Mouse (Mus musculus): Measurements from ENCODE around the gene Nup85.
"Not testable (repeated sequence)": the region's sequence is repeated elsewhere in the genome, so short reads cannot be mapped to it uniquely, and the experiment has no call there.

Gene Nup85

GRCm38 (mm10) chr11:115564064-115564809, at the start of gene Nup85:
TSS of gene Nup85 (plus strand) at chr11:115564434.
- peak; percentile 98 for DNase-seq (ENCODE audit: low spot score)

- no peak for DNase-seq (ENCODE audit: low spot score)
These were observed 49.2 kb upstream of the Nup85 start for GRCm38 (mm10) chr11:115515021-115515420.

DNA sequence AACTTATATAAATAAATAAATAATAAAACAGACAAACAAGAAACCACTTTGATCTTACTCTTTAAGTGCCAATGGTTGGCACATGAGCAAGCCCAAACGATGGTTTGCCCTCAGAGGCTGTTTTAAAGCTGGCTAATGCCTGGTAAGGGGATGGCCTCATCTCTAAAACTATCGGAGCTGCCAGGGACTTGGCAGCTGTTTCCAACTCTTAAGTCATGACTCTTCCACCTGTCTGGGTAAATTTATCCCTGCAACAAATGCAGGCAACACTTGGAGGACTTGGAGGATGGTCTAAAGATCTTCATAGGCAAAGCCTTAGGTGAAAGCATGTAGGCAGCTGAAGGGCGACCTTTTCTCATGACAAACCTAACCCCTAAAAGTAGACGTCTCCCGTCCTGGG, 47.3 kb upstream of the Nup85 start:
- DNase-seq (ENCODE audit: low spot score), result no peak

DNA sequence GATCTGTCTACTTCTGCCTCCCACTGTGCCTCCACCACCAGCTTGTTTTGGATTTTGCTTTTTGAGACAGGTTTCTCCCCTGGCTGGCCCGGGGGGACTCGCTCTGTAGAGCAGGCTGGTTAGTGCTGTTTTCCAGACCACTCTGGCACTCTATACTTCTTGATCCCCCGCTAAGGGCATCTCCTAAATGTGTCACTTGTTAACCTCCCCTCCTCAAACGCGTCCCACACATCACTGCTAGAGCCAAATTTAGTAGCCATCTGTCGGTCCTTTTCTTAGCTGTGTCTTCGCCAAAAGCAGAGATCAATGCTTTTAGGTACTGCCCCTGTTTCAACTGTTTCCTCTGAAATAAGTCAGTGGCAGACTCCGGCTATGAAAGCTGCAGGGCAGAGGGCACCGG, 45.5 kb upstream of the Nup85 start:
- no peak for DNase-seq (ENCODE audit: low spot score)

DNA sequence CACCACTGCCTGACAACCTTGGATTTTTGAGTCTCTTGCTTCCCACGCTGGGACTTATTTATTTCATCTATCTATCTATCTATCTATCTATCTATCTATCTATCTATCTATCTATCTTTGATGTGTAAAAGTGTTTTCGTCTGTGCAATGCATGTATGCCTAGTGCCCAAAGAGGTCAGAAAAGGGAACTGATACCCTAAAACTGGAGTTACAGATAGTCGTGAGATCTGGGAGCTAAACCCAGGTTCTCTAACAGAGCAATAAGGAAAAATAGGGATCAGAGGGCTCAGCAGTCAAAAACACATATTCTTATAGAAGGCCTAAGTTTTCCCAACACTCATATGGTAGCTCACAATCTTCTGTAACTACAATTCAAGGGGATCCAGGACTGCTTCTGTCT, 44.7 kb upstream of the Nup85 start:
- DNase-seq (ENCODE audit: low spot score), result no peak

DNA sequence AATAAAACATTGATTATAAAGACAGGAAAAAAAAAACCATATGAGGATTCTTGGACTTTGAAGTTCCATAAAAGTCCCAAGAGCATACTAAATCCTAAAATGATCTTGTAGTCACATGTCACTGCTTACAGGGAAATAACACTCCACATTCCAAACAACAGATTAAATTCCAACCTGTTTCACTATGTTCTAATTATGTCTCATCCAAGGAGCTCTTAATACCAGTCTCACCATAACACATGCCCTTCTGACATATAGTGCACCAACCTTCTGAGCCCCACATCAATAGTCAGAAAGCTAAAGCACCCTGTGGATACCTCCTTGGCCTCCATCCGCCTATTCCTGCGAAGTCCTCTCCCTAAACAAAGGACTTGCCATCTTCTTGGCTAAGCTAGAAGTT, 44.0 kb upstream of the Nup85 start:
- no peak for DNase-seq (ENCODE audit: low spot score)

DNA sequence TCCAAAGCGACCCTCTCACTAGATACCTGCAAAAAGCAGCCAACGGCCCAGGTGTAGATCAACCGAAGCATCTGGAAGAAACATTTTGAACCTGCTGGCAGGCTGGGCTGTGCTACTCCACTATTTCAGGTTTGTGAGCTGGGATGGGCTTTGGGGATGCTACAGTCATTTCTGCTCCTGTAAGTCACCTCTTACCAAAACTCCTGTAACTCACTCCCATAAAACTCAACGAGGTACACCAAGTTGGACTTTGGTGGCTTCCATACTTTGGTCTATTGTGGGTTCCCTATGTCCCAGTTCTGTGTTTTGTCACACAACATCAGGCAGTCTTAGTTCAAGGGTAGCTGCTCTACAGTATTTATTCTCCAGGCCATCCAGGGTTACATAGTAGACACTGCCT, 43.2 kb upstream of the Nup85 start:
- DNase-seq (ENCODE audit: low spot score), result no peak

DNA sequence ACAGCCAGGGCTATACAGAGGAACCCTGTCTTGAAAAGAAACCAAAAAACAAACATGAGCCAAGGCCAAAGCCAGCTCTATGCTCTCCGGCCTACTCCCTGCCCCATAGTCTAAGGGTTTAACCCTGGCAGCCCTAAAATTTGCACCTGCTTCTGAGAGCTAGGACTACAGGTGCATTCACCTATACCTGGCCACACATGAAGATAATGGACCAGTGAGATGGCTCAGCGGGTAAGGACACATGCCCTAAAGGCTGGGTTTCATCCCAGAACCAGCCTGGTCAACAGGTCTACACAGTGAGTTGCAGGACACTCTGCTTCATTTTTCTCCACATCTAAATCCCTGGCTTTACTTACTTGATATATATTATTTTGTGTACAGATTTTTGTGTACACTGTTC, 42.0 kb upstream of the Nup85 start:
- no peak for DNase-seq (ENCODE audit: low spot score)

DNA sequence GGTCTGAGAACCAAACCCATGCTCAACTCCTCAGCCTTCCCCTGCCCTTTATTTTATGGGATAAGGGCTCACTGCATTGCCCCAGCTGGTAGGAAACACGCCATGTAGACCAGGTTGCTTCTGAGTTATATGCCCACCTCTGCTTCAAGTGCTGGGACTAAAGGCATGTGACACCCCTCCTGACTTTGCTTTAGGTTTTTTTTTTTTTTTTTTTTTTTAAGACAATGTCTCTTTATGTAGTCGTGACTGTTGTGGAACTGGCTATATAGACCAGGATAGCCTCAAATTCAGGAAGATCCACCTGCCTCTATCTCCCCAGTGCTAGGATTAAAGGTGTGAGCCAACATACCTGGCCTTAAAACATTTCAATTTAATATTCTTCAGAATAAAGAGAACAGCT, 41.5 kb upstream of the Nup85 start:
- no peak for DNase-seq (ENCODE audit: low spot score)

DNA sequence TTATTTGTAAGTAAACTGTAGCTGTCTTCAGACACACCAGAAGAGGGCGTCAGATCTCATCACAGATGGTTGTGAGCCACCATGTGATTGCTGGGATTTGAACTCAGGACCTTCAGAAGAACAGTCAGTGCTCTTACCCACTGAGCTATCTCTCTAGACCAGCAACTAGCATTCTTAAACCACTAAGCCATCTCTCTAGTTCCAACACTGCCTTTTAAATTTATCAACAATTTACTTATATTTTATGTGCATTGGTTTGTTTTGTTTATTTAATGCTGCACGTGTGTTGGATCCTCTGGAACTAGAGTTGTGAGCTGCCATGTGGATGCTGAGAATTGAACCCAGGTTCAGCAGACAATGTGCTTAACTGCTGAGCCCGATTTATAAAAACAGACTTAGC, 37.8 kb upstream of the Nup85 start:
- not testable (repeated sequence) for DNase-seq (ENCODE audit: low spot score)

GRCm38 (mm10) chr11:115534759-115535371, 29.4 kb upstream of the Nup85 start:
- no peak for DNase-seq (ENCODE audit: low spot score)

DNA sequence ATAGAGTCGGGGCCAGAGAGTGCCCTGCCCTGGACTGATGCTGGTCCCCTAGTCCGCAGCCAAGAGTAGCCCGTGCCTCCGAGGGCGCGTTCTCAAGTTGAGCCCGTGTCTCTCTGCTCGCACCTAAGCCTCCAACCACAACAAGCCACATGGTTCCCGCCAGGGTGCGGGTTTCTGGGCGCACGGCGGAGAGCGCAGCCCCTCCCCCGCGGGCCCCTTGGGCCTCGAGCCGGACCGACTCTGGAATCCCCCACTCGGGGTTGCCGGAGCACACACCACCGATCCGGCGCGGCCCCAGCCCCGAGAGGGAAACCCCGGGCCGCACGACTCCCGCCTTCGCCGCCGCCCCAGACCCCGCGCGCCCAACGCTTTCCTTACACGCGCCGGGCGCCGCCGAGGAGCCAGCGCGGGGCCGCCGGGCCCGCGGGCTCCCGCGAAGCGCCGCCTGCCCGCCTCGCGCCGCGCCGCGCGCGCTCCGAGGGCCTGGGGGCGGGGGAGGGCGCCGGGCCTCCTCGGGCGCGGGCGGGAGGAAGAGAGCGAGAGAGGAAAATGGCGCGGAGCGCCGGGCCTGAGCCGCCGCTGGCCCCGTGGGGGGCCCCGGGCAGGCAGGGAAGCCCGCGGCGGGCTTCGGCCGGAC, 28.7 kb upstream of the Nup85 start:
- peak; percentile 75 for DNase-seq (ENCODE audit: low spot score)

DNA sequence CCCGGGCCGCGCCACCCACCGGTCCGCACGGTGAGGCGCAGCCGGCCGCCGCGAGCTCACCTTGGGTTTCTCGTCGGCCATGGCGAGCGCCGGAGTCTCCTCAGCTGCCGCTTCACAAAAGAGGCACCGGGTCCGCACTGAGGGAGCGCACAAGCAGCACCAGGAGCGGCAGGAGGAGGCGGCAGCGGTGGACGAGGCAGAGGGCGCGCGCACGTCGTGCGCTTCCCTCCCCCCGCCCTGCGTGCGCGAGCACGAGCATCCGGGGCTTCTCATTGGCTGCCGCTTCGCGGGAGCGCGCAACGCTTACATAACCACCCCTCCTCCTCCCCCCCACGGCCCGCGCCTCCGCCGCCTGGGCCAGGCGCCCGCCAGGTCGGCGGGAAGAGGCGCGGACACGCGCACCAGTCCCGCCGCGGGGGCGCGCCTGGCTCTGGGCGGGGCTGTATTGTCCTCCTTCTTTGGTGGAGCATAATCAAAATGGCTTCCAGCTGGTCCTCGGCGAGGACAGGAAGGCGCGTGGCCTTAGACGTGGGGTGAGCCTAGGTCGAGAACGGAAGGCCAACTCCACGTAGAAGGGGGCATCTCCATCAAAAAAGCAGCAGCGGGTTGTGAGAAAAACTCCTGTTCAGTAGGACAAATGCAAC, 28.1 kb upstream of the Nup85 start, which contains the start of gene Sumo2:
Gene Sumo2, minus strand, starts transcription at position 239 of the 644 bp plus-strand sequence.
- peak; percentile 98 for DNase-seq (ENCODE audit: low spot score)

GRCm38 (mm10) chr11:115536856-115537568, 27.2 kb upstream of the Nup85 start:
- peak; percentile 14 for DNase-seq (ENCODE audit: low spot score)

GRCm38 (mm10) chr11:115538045-115538444, 26.2 kb upstream of the Nup85 start:
- no peak for DNase-seq (ENCODE audit: low spot score)

- DNase-seq (ENCODE audit: low spot score), result no peak
These were observed 20.7 kb upstream of the Nup85 start for GRCm38 (mm10) chr11:115543571-115543970.

GRCm38 (mm10) chr11:115552783-115553182, 11.5 kb upstream of the Nup85 start:
- DNase-seq (ENCODE audit: low spot score), result peak; percentile 29

DNA sequence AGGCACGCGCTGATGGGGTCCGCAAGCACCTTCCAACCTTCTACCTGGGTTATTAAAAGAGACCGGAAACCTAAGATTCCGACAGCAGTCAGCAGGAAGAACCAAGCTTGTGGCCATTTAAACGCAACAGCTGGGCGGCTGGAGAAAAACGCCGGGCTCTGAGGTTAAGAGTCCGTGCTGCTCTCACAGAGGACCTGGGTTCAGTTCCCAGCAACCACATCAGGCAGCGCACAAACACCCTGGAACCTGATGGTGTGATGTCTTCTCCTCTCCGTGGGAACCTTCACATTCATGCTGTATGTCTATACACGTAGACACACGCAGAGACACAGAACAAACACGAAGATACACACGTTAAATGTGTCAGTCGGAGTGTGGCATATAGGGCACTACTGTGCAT, 8.5 kb upstream of the Nup85 start:
- DNase-seq (ENCODE audit: low spot score), result no peak

DNA sequence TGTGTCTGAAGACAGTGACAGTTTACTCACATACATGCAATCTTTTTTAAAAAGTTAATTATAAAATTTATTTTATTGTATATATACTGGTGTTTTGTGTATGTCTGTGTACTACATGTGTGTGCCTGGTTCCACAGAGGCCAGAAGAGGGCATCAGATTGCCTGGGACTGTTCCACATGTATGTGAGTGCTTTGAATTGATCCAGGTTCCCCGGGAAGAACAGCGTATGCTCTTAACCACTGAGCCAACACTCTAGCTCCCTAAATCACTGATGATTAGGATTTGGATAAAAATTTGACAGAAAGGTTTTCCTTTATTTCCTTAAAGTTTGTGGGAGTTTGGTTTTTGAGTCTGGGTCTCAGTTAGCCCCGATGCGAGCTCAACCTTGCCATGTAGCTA, 828 bp upstream of the Nup85 start:
- DNase-seq (ENCODE audit: low spot score), result peak; percentile 59

DNA sequence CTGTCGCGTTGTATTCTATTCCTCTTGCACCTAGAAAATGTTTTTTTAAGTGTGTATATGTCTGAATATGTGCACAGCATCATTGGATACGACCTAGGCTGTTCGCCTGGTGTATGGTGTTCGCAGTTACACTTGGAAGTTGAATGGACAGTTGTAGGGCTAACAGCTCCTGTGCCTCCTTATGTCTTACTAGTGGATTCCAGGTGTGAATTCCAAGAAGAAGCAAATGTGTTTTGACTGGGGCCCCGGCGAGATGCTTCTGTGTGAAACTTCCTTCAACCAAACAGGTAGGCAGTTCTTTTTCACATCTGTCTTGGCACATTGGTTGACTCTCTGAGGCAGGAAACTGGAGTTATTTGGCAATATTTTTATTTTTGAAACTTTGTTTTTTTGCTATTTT, 727 bp downstream of the Nup85 start:
- no peak for DNase-seq (ENCODE audit: low spot score)

GRCm38 (mm10) chr11:115579080-115579479, 14.8 kb downstream of the Nup85 start:
- DNase-seq (ENCODE audit: low spot score), result no peak
